Mouse (Mus musculus) liver, embryonic 11.5 days (tissue): ENCODE measurements around the gene Tomm40. TPM values are rescaled to one million over a fixed set of nuclear protein-coding genes. Genes with fewer than 3 reads are reported as not detected.

Experiments
- ATAC-seq: fragments of 200-750 bp; cut with Nextera tagmentation; replicated peaks from 2 replicates; pipeline ENCODE4 v1.8.0; 2017; ENCODE audit warnings: moderate number of reproducible peaks, mild to moderate bottlenecking, moderate TSS enrichment, moderate library complexity; ENCODE audit not compliant: low FRiP score
- DNase-seq: peaks from one replicate; pipeline ENCODE4 v3.0.0-alpha.2; 2017; ENCODE audit warnings: low spot score
- H3K27ac ChIP-seq: fragments of 300-500 bp; sonication (generic); 2 replicates; pipeline ENCODE4 v1.5.1; 2014; ENCODE audit warnings: mild to moderate bottlenecking, low read depth, low read length, control low read depth
- H3K27me3 ChIP-seq: fragments of 300-500 bp; sonication (generic); replicated peaks from 2 replicates; pipeline ENCODE4 v1.6.1; 2014; ENCODE audit warnings: low read length, mixed read lengths; ENCODE audit not compliant: control insufficient read depth, insufficient read depth
- H3K36me3 ChIP-seq: fragments of 300-500 bp; sonication (generic); 2 replicates; pipeline ENCODE4 v1.6.1; 2014; ENCODE audit warnings: mild to moderate bottlenecking, low read length, moderate library complexity, mixed read lengths; ENCODE audit not compliant: control insufficient read depth, insufficient read depth
- H3K4me1 ChIP-seq: fragments of 300-500 bp; sonication (generic); replicated peaks from 2 replicates; pipeline ENCODE4 v1.6.1; 2014; ENCODE audit warnings: low read length, mixed read lengths; ENCODE audit not compliant: control insufficient read depth, insufficient read depth
- H3K4me2 ChIP-seq: fragments of 300-500 bp; sonication (generic); 2 replicates; pipeline ENCODE4 v1.6.1; 2014; ENCODE audit warnings: mild to moderate bottlenecking, control low read depth, moderate library complexity
- H3K4me3 ChIP-seq: fragments of 300-500 bp; sonication (generic); 2 replicates; pipeline ENCODE4 v1.5.1; 2014; ENCODE audit warnings: low read depth, low read length, control low read depth
- H3K9ac ChIP-seq: fragments of 300-500 bp; sonication (generic); 2 replicates; pipeline ENCODE4 v1.6.1; 2014; ENCODE audit warnings: low read depth, low read length, control low read depth
- H3K9me3 ChIP-seq: fragments of 300-500 bp; sonication (generic); 2 replicates; pipeline ENCODE4 v1.6.1; 2016; ENCODE audit warnings: low read length, inconsistent platforms, mixed read lengths; ENCODE audit not compliant: control insufficient read depth
- WGBS: fragments of 180-500 bp; shearing (Covaris S2); extraction: QIAGEN DNeasy Blood & Tissue Kit; methylation state at CpG from one replicate; pipeline ENCODE4 v1.1.7; 2014; 5-methylcytosine and 5-hydroxymethylcytosine counted together
- polyA plus RNA-seq: library from polyadenylated mRNA; unstranded; fragments of >200 nt; fragmentation: Nextera tagmentation; extraction: Ambion mirVana; gene quantifications from 2 replicates; pipeline ENCODE4 v1.2.1, GENCODE M21; 2014

Tomm40 gene
- polyA plus RNA-seq, 1 experiment from 2014 or later: 259 TPM

GRCm38 (mm10) chr7:19678901-19679300 lies 36.3 kb downstream of the Tomm40 start:
- no peak overlapping the region for H3K4me2 ChIP-seq
- H3K27me3 ChIP-seq: no peaks in the 10 kb centered on the region
- DNase-seq (no peak), ATAC-seq (no peak)
- peaks cover 11% of the 10 kb centered on the region for H3K4me1 ChIP-seq
- H3K27ac ChIP-seq: no peak overlapping the region
- no peak overlapping the region for H3K4me3 ChIP-seq
- no peaks in the 10 kb centered on the region for H3K9me3 ChIP-seq
- WGBS: 88% methylated on average over 3 of the region's 3 CpGs
- H3K9ac ChIP-seq: no peak overlapping the region
- H3K36me3 ChIP-seq: no peaks in the 10 kb centered on the region

- Histone ChIP-seq H3K36me3 (no peaks in the 10 kb centered on the region), H3K4me2 (no peak within 1 kb of the TSS), H3K27me3 (no peaks in the 10 kb centered on the region), H3K9ac (no peak within 1 kb of the TSS), H3K9me3 (no peaks in the 10 kb centered on the region), H3K27ac (0 out of 2 replicates have a peak within 1 kb of the TSS, but pooled peaks have one; percentile 13), H3K4me1 (peaks cover 9% of the 10 kb centered on the region), H3K4me3 (no peak within 1 kb of the TSS)
- DNase-seq (no peak), ATAC-seq (no peak)
- 71% methylated on average over 8 of the region's 8 CpGs for WGBS
Measured at GRCm38 (mm10) chr7:19677872-19678271, 37.4 kb downstream of the Tomm40 start, which contains the start of gene Apoc2. Apoc2 (minus strand) TSS chr7:19677941.

- 79% methylated on average over 1 of the region's 1 CpGs for WGBS
Measured at GRCm38 (mm10) chr7:19676662-19677061, 38.6 kb downstream of the Tomm40 start.

GRCm38 (mm10) chr7:19675824-19676223 lies 39.4 kb downstream of the Tomm40 start:
- peak overlapping the region; percentile 21; the same call in 1 of the 2 replicates for H3K27ac ChIP-seq
- no peak overlapping the region for H3K9ac ChIP-seq
- ATAC-seq (no peak), DNase-seq (no peak)
- peak overlapping the region; percentile 11; the same call in 1 of the 2 replicates for H3K4me3 ChIP-seq
- no peaks in the 10 kb centered on the region for H3K4me1 ChIP-seq
- no peaks in the 10 kb centered on the region for H3K36me3 ChIP-seq
- H3K4me2 ChIP-seq: peak overlapping the region; percentile 29
- H3K9me3 ChIP-seq: no peaks in the 10 kb centered on the region
- 72% methylated on average over 10 of the region's 10 CpGs for WGBS
- H3K27me3 ChIP-seq: no peaks in the 10 kb centered on the region

More at GRCm38 (mm10) chr7:19676662-19677061, 38.6 kb downstream of the Tomm40 start:
- DNase-seq: no peak
- Histone ChIP-seq H3K27ac (no peak overlapping the region), H3K4me1 (peaks cover 5% of the 10 kb centered on the region), H3K4me2 (peak overlapping the region; percentile 28), H3K36me3 (no peaks in the 10 kb centered on the region), H3K27me3 (no peaks in the 10 kb centered on the region), H3K9ac (peak overlapping the region; percentile 34; the same call in 1 of the 2 replicates), H3K9me3 (no peaks in the 10 kb centered on the region), H3K4me3 (no peak overlapping the region)
- ATAC-seq: 0 out of 2 replicates have a peak, but pooled peaks have one; percentile 41

- H3K9ac ChIP-seq: no peak overlapping the region
- no peaks in the 10 kb centered on the region for H3K36me3 ChIP-seq
- ATAC-seq (no peak), DNase-seq (no peak)
- H3K9me3 ChIP-seq: no peaks in the 10 kb centered on the region
- WGBS: 67% methylated on average over 14 of the region's 14 CpGs
- peaks cover 10% of the 10 kb centered on the region for H3K4me1 ChIP-seq
- H3K27me3 ChIP-seq: no peaks in the 10 kb centered on the region
- no peak overlapping the region for H3K27ac ChIP-seq
- H3K4me2 ChIP-seq: no peak overlapping the region
- H3K4me3 ChIP-seq: no peak overlapping the region
Measured at GRCm38 (mm10) chr7:19673083-19673699, 42.0 kb downstream of the Tomm40 start.

GRCm38 (mm10) chr7:19671511-19671910 lies 43.7 kb downstream of the Tomm40 start:
- 77% methylated on average over 10 of the region's 10 CpGs for WGBS
- ATAC-seq: no peak
- no peak for DNase-seq
- no peak overlapping the region for H3K4me3 ChIP-seq
- no peak overlapping the region for H3K4me2 ChIP-seq
- no peaks in the 10 kb centered on the region for H3K9me3 ChIP-seq
- peaks cover 10% of the 10 kb centered on the region for H3K4me1 ChIP-seq
- no peaks in the 10 kb centered on the region for H3K36me3 ChIP-seq
- H3K9ac ChIP-seq: no peak overlapping the region
- H3K27ac ChIP-seq: no peak overlapping the region
- no peaks in the 10 kb centered on the region for H3K27me3 ChIP-seq

GRCm38 (mm10) chr7:19668947-19669721 lies 46.1 kb downstream of the Tomm40 start:
- Histone ChIP-seq H3K4me3 (no peak overlapping the region), H3K27me3 (no peaks in the 10 kb centered on the region), H3K4me2 (peak overlapping the region; percentile 51), H3K27ac (peak overlapping the region; percentile 61), H3K36me3 (no peaks in the 10 kb centered on the region), H3K9ac (no peak overlapping the region), H3K4me1 (peaks cover 11% of the 10 kb centered on the region), H3K9me3 (no peaks in the 10 kb centered on the region)
- 12% methylated on average over 10 of the region's 10 CpGs for WGBS
- DNase-seq: peak; percentile 82
- ATAC-seq: peak; percentile 74

- DNase-seq (no peak), ATAC-seq (no peak)
- H3K27me3 ChIP-seq: no peaks in the 10 kb centered on the region
- 58% methylated on average over 2 of the region's 2 CpGs for WGBS
- H3K27ac ChIP-seq: no peak overlapping the region
- H3K4me1 ChIP-seq: peaks cover 20% of the 10 kb centered on the region
- H3K36me3 ChIP-seq: peaks cover under 1% of the 10 kb centered on the region; the same call in 1 of the 2 replicates
- no peak overlapping the region for H3K4me2 ChIP-seq
- H3K9ac ChIP-seq: no peak overlapping the region
- H3K9me3 ChIP-seq: no peaks in the 10 kb centered on the region
- no peak overlapping the region for H3K4me3 ChIP-seq
Measured at GRCm38 (mm10) chr7:19667434-19667833, 47.8 kb downstream of the Tomm40 start.
